Mouse (Mus musculus): ENCODE data around the gene Mmp11.
A peak's percentile ranks its signal among the peaks of the same experiment; 100 is the strongest.

Mmp11 gene

GRCm38 (mm10) chr10:75935680-75936541, at the start of gene Mmp11:
Gene Mmp11, minus strand, starts transcription at chr10:75936496.
- DNase-seq = peak; percentile 90

- no peak for DNase-seq
These were observed 43.1 kb upstream of the Mmp11 start for GRCm38 (mm10) chr10:75979432-75979831.

GRCm38 (mm10) chr10:75978835-75979157, 42.5 kb upstream of the Mmp11 start:
- DNase-seq = no peak

GRCm38 (mm10) chr10:75978119-75978834, 42.0 kb upstream of the Mmp11 start:
- no peak for DNase-seq

GRCm38 (mm10) chr10:75975216-75975615, 38.9 kb upstream of the Mmp11 start:
- peak; percentile 57 for DNase-seq

- DNase-seq = no peak
These were observed 37.5 kb upstream of the Mmp11 start for GRCm38 (mm10) chr10:75973846-75974245.

- DNase-seq = no peak
These were observed 18.1 kb upstream of the Mmp11 start, which contains the start of gene Gm5134 for GRCm38 (mm10) chr10:75954381-75954811. Gene Gm5134, plus strand, starts transcription at chr10:75954514.

GRCm38 (mm10) chr10:75951424-75952050, 15.2 kb upstream of the Mmp11 start:
- DNase-seq = peak; percentile 81

GRCm38 (mm10) chr10:75950791-75951210, 14.5 kb upstream of the Mmp11 start:
- DNase-seq = no peak

GRCm38 (mm10) chr10:75949053-75950045, 13.1 kb upstream of the Mmp11 start:
- no peak for DNase-seq

- DNase-seq = no peak
These were observed 11.8 kb upstream of the Mmp11 start for GRCm38 (mm10) chr10:75948079-75948478.

GRCm38 (mm10) chr10:75945896-75946295, 9.6 kb upstream of the Mmp11 start:
- no peak for DNase-seq

- no peak for DNase-seq
These were observed 8.9 kb upstream of the Mmp11 start for GRCm38 (mm10) chr10:75945213-75945612.

- no peak for DNase-seq
These were observed 7.9 kb upstream of the Mmp11 start for GRCm38 (mm10) chr10:75944066-75944772.

GRCm38 (mm10) chr10:75942736-75943477, 6.6 kb upstream of the Mmp11 start, which contains the start of gene Vpreb3:
Gene Vpreb3, plus strand, starts transcription at chr10:75943057.
- no peak for DNase-seq

GRCm38 (mm10) chr10:75941042-75941824, 4.9 kb upstream of the Mmp11 start:
- no peak for DNase-seq

- no peak for DNase-seq
These were observed 4.2 kb upstream of the Mmp11 start, which contains the start of gene Gm867 for GRCm38 (mm10) chr10:75940520-75940919. Gene Gm867, minus strand, starts transcription at chr10:75940672.

- no peak for DNase-seq
These were observed 3.4 kb upstream of the Mmp11 start for GRCm38 (mm10) chr10:75939481-75940234.
